Mouse (Mus musculus) stomach, postnatal 0 days (tissue): Measurements from ENCODE around the gene Fam167b. TPM values are rescaled to one million over a fixed set of nuclear protein-coding genes. Genes with fewer than 3 reads are reported as not detected.
A peak's percentile ranks its signal among the peaks of the same experiment; 100 is the strongest.

Experiments
- ATAC-seq: fragments of 200-750 bp; cut with Nextera tagmentation; 2 replicates; pipeline ENCODE4 v1.8.0; 2017; ENCODE audit not compliant: low FRiP score, low TSS enrichment
- DNase-seq: peaks from one replicate; pipeline ENCODE4 v3.0.0-alpha.2; 2016; ENCODE audit warnings: low spot score
- H3K27ac ChIP-seq: fragments of 300-500 bp; sonication (generic); replicated peaks from 2 replicates; pipeline ENCODE4 v1.5.1; 2014; ENCODE audit warnings: mild to moderate bottlenecking, control low read depth
- H3K27me3 ChIP-seq: fragments of 300-500 bp; sonication (generic); 2 replicates; pipeline ENCODE4 v1.6.1; 2014; ENCODE audit warnings: low read length; ENCODE audit not compliant: control insufficient read depth, insufficient read depth
- H3K36me3 ChIP-seq: fragments of 300-500 bp; sonication (generic); 2 replicates; pipeline ENCODE4 v1.6.1; 2014; ENCODE audit warnings: low read length, mixed read lengths; ENCODE audit not compliant: control insufficient read depth, insufficient read depth
- H3K4me1 ChIP-seq: fragments of 300-500 bp; sonication (generic); replicated peaks from 2 replicates; pipeline ENCODE4 v1.6.1; 2014; ENCODE audit warnings: antibody characterized with exemption; ENCODE audit not compliant: control insufficient read depth, insufficient read depth
- H3K4me2 ChIP-seq: fragments of 300-500 bp; sonication (generic); replicated peaks from 2 replicates; pipeline ENCODE4 v1.6.1; 2014; ENCODE audit warnings: low read depth, mild to moderate bottlenecking, control low read depth, moderate library complexity
- H3K4me3 ChIP-seq: fragments of 300-500 bp; sonication (generic); 2 replicates; pipeline ENCODE4 v1.5.1; 2014; ENCODE audit warnings: low read depth, low read length, control low read depth
- H3K9ac ChIP-seq: fragments of 300-500 bp; sonication (generic); 2 replicates; pipeline ENCODE4 v1.6.1; 2014; ENCODE audit warnings: mild to moderate bottlenecking, low read length, control low read depth, mixed read lengths
- H3K9me3 ChIP-seq: fragments of 300-500 bp; sonication (generic); 2 replicates; pipeline ENCODE4 v1.6.1; 2016; ENCODE audit warnings: low read length; ENCODE audit not compliant: control insufficient read depth
- CTCF ChIP-seq: IDR thresholded peaks from 2 replicates; pipeline ENCODE4 v1.5.1; 2016; ENCODE audit warnings: antibody characterized with exemption, low read depth, mild to moderate bottlenecking, moderate library complexity
- EP300 ChIP-seq: optimal IDR thresholded peaks from 2 replicates; pipeline ENCODE3; 2016; ENCODE audit warnings: antibody characterized with exemption
- WGBS: fragments of 180-500 bp; shearing (Covaris S2); extraction: QIAGEN DNeasy Blood & Tissue Kit; methylation state at CpG from one replicate; pipeline ENCODE4 v1.1.7; 2014; 5-methylcytosine and 5-hydroxymethylcytosine counted together
- polyA plus RNA-seq: library from polyadenylated mRNA; unstranded; fragments of >200 nt; fragmentation: Nextera tagmentation; extraction: Ambion mirVana; gene quantifications from 2 replicates; pipeline ENCODE4 v1.2.1, GENCODE M21; 2015

The Fam167b gene
- polyA plus RNA-seq, 1 experiment from 2014 or later: 1.9 TPM

DNA sequence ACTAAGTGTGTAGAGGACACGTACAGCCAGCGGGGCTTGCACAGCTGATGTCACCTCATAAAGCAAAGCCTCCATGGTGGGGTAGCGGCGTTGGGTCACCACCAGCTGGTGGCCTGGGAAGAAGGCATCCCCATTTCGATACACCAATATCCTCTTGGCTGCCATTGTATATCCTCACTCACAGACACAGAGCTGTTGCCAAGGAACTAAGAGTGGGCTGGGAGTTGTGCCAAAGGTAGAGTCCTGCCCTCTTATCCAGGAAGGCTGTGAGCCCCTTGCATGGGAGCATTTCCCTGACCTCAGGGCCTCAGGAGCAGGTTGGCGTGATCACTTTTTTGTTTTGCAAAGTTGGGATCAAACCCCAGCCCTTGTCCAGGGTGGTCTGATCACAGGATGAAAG is 35.7 kb upstream of the Fam167b start, which contains the start of gene Dcdc2b:
Dcdc2b (minus strand) TSS at position 165 of the 400 bp plus-strand sequence.
- 75% methylated on average over 6 of the region's 6 CpGs for WGBS
- no peak for DNase-seq
- H3K4me2 ChIP-seq: no peak within 1 kb of the TSS
- no peak for ATAC-seq
- no peaks in the 10 kb centered on the region; the same call in 1 of the 2 replicates for H3K36me3 ChIP-seq
- no peaks in the 10 kb centered on the region for H3K27me3 ChIP-seq
- no peaks in the 10 kb centered on the region for H3K9me3 ChIP-seq
- no peak within 1 kb of the TSS for H3K4me3 ChIP-seq
- no peak within 1 kb of the TSS for H3K9ac ChIP-seq
- H3K4me1 ChIP-seq: 0 out of 2 replicates have a peak, but pooled peaks cover 3% of the 10 kb centered on the region
- TF ChIP-seq CTCF: no peak
- no peak for TF ChIP-seq EP300
- no peak within 1 kb of the TSS for H3K27ac ChIP-seq

DNA sequence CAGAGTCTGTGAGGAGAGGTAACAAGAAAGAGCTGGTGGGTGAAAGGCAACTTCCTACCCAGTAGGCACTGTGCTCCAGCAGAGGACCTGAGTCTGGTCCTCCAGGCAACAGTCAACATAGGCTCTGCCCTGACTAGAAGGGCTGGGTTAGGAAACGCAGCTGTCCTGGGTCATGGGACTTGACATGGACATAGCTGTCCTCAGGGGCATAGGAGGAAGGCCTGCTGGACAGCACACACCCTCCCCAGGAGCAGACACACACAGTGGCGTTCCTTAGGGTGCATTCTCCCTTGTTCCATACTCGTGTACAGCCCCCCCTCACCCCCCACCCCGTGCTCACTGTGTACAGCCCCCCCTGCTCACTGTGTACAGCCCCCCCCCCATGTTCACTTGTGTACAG is 32.1 kb upstream of the Fam167b start:
- H3K9me3 ChIP-seq: no peaks in the 10 kb centered on the region
- H3K27me3 ChIP-seq: no peaks in the 10 kb centered on the region
- DNase-seq: no peak
- H3K4me3 ChIP-seq: no peak overlapping the region
- H3K4me2 ChIP-seq: no peak overlapping the region
- H3K27ac ChIP-seq: no peak overlapping the region
- 72% methylated on average over 4 of the region's 4 CpGs for WGBS
- H3K36me3 ChIP-seq: peaks cover 10% of the 10 kb centered on the region
- no peak for ATAC-seq
- H3K4me1 ChIP-seq: no peaks in the 10 kb centered on the region
- no peak overlapping the region for H3K9ac ChIP-seq
- no peak for TF ChIP-seq CTCF
- TF ChIP-seq EP300: no peak

- Histone ChIP-seq H3K4me3 (no peak overlapping the region), H3K27ac (0 out of 2 replicates have a peak overlapping the region, but pooled peaks have one; percentile 24), H3K9me3 (no peaks in the 10 kb centered on the region), H3K4me1 (no peaks in the 10 kb centered on the region), H3K9ac (no peak overlapping the region), H3K36me3 (peaks cover 10% of the 10 kb centered on the region), H3K4me2 (no peak overlapping the region), H3K27me3 (no peaks in the 10 kb centered on the region)
- no peak for DNase-seq
- no peak for ATAC-seq
- WGBS: 59% methylated on average over 4 of the region's 4 CpGs
- TF ChIP-seq CTCF (no peak), EP300 (no peak)
Measured at GRCm38 (mm10) chr4:129610026-129610425, 31.7 kb upstream of the Fam167b start.

DNA sequence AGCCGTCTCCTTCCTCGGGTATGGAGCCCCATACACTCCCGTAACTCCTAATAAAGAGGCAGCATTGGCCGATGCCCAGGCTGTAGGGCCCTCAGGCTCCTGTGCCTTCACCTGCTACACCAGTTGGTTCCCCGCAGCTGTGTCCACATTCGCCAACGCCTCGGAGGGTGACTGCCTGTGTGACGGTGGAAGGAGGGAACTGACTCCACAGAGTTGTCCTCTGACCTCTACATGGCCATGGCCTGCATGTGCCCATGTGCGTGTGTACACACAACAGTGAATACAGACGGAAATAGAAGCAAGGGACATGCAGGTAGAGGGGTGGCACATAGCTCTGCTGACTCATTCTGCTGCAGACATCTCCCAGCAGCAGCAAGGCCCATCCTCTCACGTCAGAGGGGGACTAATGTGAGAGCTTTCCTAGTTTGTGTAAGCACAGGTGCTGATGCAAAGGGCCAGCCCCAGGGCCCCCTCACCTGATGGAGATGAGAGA is 30.8 kb upstream of the Fam167b start:
- peak; percentile 51; the same call in 1 of the 2 replicates for ATAC-seq
- Histone ChIP-seq H3K4me2 (no peak overlapping the region), H3K9ac (no peak overlapping the region), H3K9me3 (no peaks in the 10 kb centered on the region), H3K4me1 (no peaks in the 10 kb centered on the region), H3K27ac (0 out of 2 replicates have a peak overlapping the region, but pooled peaks have one; percentile 24), H3K4me3 (no peak overlapping the region), H3K27me3 (no peaks in the 10 kb centered on the region), H3K36me3 (peaks cover 10% of the 10 kb centered on the region)
- TF ChIP-seq EP300 (no peak), CTCF (no peak)
- 71% methylated on average over 12 of the region's 12 CpGs for WGBS
- DNase-seq: peak; percentile 39

- TF ChIP-seq CTCF (peak; percentile 94), EP300 (no peak)
- Histone ChIP-seq H3K4me3 (no peak overlapping the region), H3K27me3 (no peaks in the 10 kb centered on the region), H3K9ac (no peak overlapping the region), H3K4me2 (no peak overlapping the region), H3K9me3 (no peaks in the 10 kb centered on the region), H3K36me3 (peaks cover 17% of the 10 kb centered on the region), H3K27ac (no peak overlapping the region), H3K4me1 (no peaks in the 10 kb centered on the region)
- DNase-seq: peak; percentile 85
- 31% methylated on average over 7 of the region's 7 CpGs for WGBS
- ATAC-seq: peak; percentile 90
Measured at GRCm38 (mm10) chr4:129608426-129609025, 30.2 kb upstream of the Fam167b start.
